Mouse (Mus musculus) limb, embryonic 14.5 days (tissue): ENCODE data around the gene Gnas. TPM values are rescaled to one million over a fixed set of nuclear protein-coding genes. Genes with fewer than 3 reads are reported as not detected.
"Not testable (repeated sequence)": the region's sequence is repeated elsewhere in the genome, so short reads cannot be mapped to it uniquely, and the experiment has no call there.

Source experiments
- ATAC-seq: fragments of 200-750 bp; cut with Nextera tagmentation; 2 replicates; pipeline ENCODE4 v1.8.0; 2017; ENCODE audit warnings: low read depth, moderate number of reproducible peaks, moderate TSS enrichment; ENCODE audit not compliant: low FRiP score
- DNase-seq: peaks from one replicate; pipeline ENCODE4 v3.0.0-alpha.2; 2015; ENCODE audit warnings: low spot score
- H3K27ac ChIP-seq: fragments of 300-500 bp; sonication (generic); replicated peaks from 2 replicates; pipeline ENCODE4 v1.5.1; 2014; ENCODE audit warnings: low read depth, mild to moderate bottlenecking, low read length, moderate library complexity, mixed read lengths
- H3K27me3 ChIP-seq: fragments of 300-500 bp; sonication (generic); 2 replicates; pipeline ENCODE4 v1.6.1; 2014; ENCODE audit warnings: low read length, mixed read lengths; ENCODE audit not compliant: control insufficient read depth, insufficient read depth
- H3K36me3 ChIP-seq: fragments of 300-500 bp; sonication (generic); 2 replicates; pipeline ENCODE4 v1.6.1; 2014; ENCODE audit warnings: mild to moderate bottlenecking, low read length, moderate library complexity, mixed read lengths; ENCODE audit not compliant: control insufficient read depth, insufficient read depth
- H3K4me1 ChIP-seq: fragments of 300-500 bp; sonication (generic); 2 replicates; pipeline ENCODE4 v1.6.1; 2014; ENCODE audit warnings: antibody characterized with exemption, low read length, mixed read lengths; ENCODE audit not compliant: control insufficient read depth, insufficient read depth
- H3K4me2 ChIP-seq: fragments of 300-500 bp; sonication (generic); replicated peaks from 2 replicates; pipeline ENCODE4 v1.6.1; 2014; ENCODE audit warnings: low read depth, mild to moderate bottlenecking, low read length, moderate library complexity; ENCODE audit not compliant: severe bottlenecking
- H3K4me3 ChIP-seq: fragments of 300-500 bp; sonication (generic); replicated peaks from 2 replicates; pipeline ENCODE4 v1.5.1; 2014; ENCODE audit warnings: low read length
- H3K9ac ChIP-seq: fragments of 300-500 bp; sonication (generic); 2 replicates; pipeline ENCODE4 v1.6.1; 2014; ENCODE audit warnings: mild to moderate bottlenecking, low read depth, low read length, moderate library complexity; ENCODE audit not compliant: severe bottlenecking
- H3K9me3 ChIP-seq: fragments of 300-500 bp; sonication (generic); 2 replicates; pipeline ENCODE4 v1.6.1; 2016; ENCODE audit warnings: low read length; ENCODE audit not compliant: control insufficient read depth
- POLR2A ChIP-seq: fragments of 200-500 bp; IDR thresholded peaks from 2 replicates; pipeline ENCODE4 v1.8.0; 2012; ENCODE audit warnings: inconsistent platforms, mild to moderate bottlenecking, moderate library complexity, borderline replicate concordance; ENCODE audit not compliant: insufficient read depth, insufficient read length; ENCODE audit errors: extremely low read depth
- WGBS: fragments of 180-500 bp; shearing (Covaris S2); extraction: QIAGEN DNeasy Blood & Tissue Kit; methylation state at CpG from one replicate; pipeline ENCODE4 v1.1.7; 2014; 5-methylcytosine and 5-hydroxymethylcytosine counted together
- polyA plus RNA-seq, 2 experiments: library from polyadenylated mRNA; depleted of rRNA in 1 of 2; stranded (reverse) in 1 of 2; unstranded in 1 of 2; fragments of >200 nt; fragmentation: Nextera tagmentation in 1 of 2; extraction: Ambion mirVana in 1 of 2; gene quantifications; 2 replicates each; pipeline versions ENCODE4 v1.2.1 to v1.2.3; 2012 to 2014

Gene Gnas
- polyA plus RNA-seq, 2 experiments = 2,381 to 2,875 TPM

- no peak for TF ChIP-seq POLR2A
- 40% methylated on average over 4 of the region's 4 CpGs for WGBS
- no peak overlapping the region for H3K27ac ChIP-seq
Measured at GRCm38 (mm10) chr2:174312118-174312647, 28.1 kb downstream of the Gnas start.

GRCm38 (mm10) chr2:174312661-174313060 lies 28.5 kb downstream of the Gnas start:
- Histone ChIP-seq H3K4me3 (no peak overlapping the region), H3K9ac (no peak overlapping the region), H3K36me3 (no peaks in the 10 kb centered on the region; the same call in 1 of the 2 replicates), H3K4me2 (no peak overlapping the region), H3K4me1 (peaks cover 10% of the 10 kb centered on the region; the same call in 1 of the 2 replicates), H3K9me3 (no peaks in the 10 kb centered on the region), H3K27ac (no peak overlapping the region), H3K27me3 (no peaks in the 10 kb centered on the region)
- WGBS = 94% methylated on average over 2 of the region's 2 CpGs
- ATAC-seq (no peak), DNase-seq (no peak)
- TF ChIP-seq POLR2A = no peak

More at GRCm38 (mm10) chr2:174312118-174312647, 28.1 kb downstream of the Gnas start:
- no peak overlapping the region for H3K4me3 ChIP-seq
- no peaks in the 10 kb centered on the region for H3K27me3 ChIP-seq
- no peak overlapping the region for H3K9ac ChIP-seq
- H3K4me1 ChIP-seq = peaks cover 10% of the 10 kb centered on the region; the same call in 1 of the 2 replicates
- no peaks in the 10 kb centered on the region; the same call in 1 of the 2 replicates for H3K36me3 ChIP-seq
- H3K4me2 ChIP-seq = no peak overlapping the region
- ATAC-seq = peak; percentile 54
- no peaks in the 10 kb centered on the region for H3K9me3 ChIP-seq
- peak; percentile 86 for DNase-seq

GRCm38 (mm10) chr2:174315445-174315844 lies 31.3 kb downstream of the Gnas start:
- peaks cover 10% of the 10 kb centered on the region; the same call in 1 of the 2 replicates for H3K4me1 ChIP-seq
- not testable (repeated sequence) for DNase-seq, ATAC-seq, H3K9ac ChIP-seq, H3K4me2 ChIP-seq, H3K9me3 ChIP-seq, H3K27ac ChIP-seq, H3K27me3 ChIP-seq, H3K36me3 ChIP-seq, H3K4me3 ChIP-seq

GRCm38 (mm10) chr2:174316661-174317060 lies 32.5 kb downstream of the Gnas start:
- Histone ChIP-seq H3K9me3 (no peaks in the 10 kb centered on the region), H3K27me3 (no peaks in the 10 kb centered on the region), H3K27ac (no peak overlapping the region), H3K36me3 (no peaks in the 10 kb centered on the region; the same call in none of the 2 replicates), H3K4me1 (peaks cover 5% of the 10 kb centered on the region; the same call in 1 of the 2 replicates), H3K4me3 (no peak overlapping the region), H3K4me2 (no peak overlapping the region), H3K9ac (no peak overlapping the region; the same call in 1 of the 2 replicates)
- ATAC-seq (no peak), DNase-seq (no peak)
- WGBS = 73% methylated on average over 9 of the region's 9 CpGs
- no peak for TF ChIP-seq POLR2A

GRCm38 (mm10) chr2:174325989-174326388 lies 41.9 kb downstream of the Gnas start:
- ATAC-seq (no peak), DNase-seq (no peak)
- no peak overlapping the region for H3K27ac ChIP-seq
- peak overlapping the region; percentile 95; the same call in 1 of the 2 replicates for H3K4me3 ChIP-seq
- no peak for TF ChIP-seq POLR2A
- H3K9ac ChIP-seq = no peak overlapping the region
- peaks cover 16% of the 10 kb centered on the region for H3K36me3 ChIP-seq
- 0 out of 2 replicates have a peak, but pooled peaks cover 4% of the 10 kb centered on the region for H3K9me3 ChIP-seq
- no peaks in the 10 kb centered on the region; the same call in 1 of the 2 replicates for H3K4me1 ChIP-seq
- H3K27me3 ChIP-seq = no peaks in the 10 kb centered on the region
- 52% methylated on average over 4 of the region's 4 CpGs for WGBS
- H3K4me2 ChIP-seq = 0 out of 2 replicates have a peak overlapping the region, but pooled peaks have one; percentile 70
